Mouse (Mus musculus): ENCODE data around the gene Gm20920. TPM values are rescaled to one million over a fixed set of nuclear protein-coding genes. Genes with fewer than 3 reads are reported as not detected.
"Not testable (repeated sequence)": the region's sequence is repeated elsewhere in the genome, so short reads cannot be mapped to it uniquely, and the experiment has no call there.

Gm20920 gene
- total RNA-seq (2022): not detected

GRCm38 (mm10) chrY:51851820-51852219 lies at the start of gene Gm20920:
Gene Gm20920 (plus strand): TSS chrY:51852120.
- not testable (repeated sequence) for DNase-seq (ENCODE audit: low spot score in 2 of 2)

All from gastrocnemius, adult 8-10 months (tissue).